Mouse (Mus musculus) inflammation-experienced regulatory T-cells (primary cell): ENCODE data around the gene Mbd4. TPM values are rescaled to one million over a fixed set of nuclear protein-coding genes. Genes with fewer than 3 reads are reported as not detected.

ENCODE experiments used
- polyA plus RNA-seq, 2 experiments: library from polyadenylated mRNA; unstranded; fragments of 100-300 nt; shearing (Covaris generic); gene quantifications; one replicate each; pipeline ENCODE4 v1.2.1; 2017

The Mbd4 gene
- 10 to 100 TPM; 10.3 to 17.8 TPM for polyA plus RNA-seq

GRCm38 (mm10) chr6:115853091-115853813 lies at the start of gene Mbd4, which contains the start of gene Ift122:
Mbd4 (minus strand) TSS chr6:115853371.
Ift122 (plus strand) TSS chr6:115853470.

GRCm38 (mm10) chr6:115838161-115838597 lies 15.0 kb downstream of the Mbd4 start, which contains the start of gene Efcab12:
Efcab12 (minus strand) TSS chr6:115838412.

GRCm38 (mm10) chr6:115808488-115809231 lies 44.5 kb downstream of the Mbd4 start, which contains the start of gene Rpl32:
Rpl32 (minus strand) TSS chr6:115808747.

Other genes with a start within 250 kb of the Mbd4 start
- 100 to 1,000 TPM; 125 TPM for gene Raf1, start 176.7 kb downstream of the Mbd4 start, polyA plus RNA-seq
- not detected for gene Tmem40, start 91.0 kb downstream of the Mbd4 start, polyA plus RNA-seq
- gene Cand2, start 78.8 kb downstream of the Mbd4 start, polyA plus RNA-seq, result 1 to 10 TPM; 6.3 to 9.1 TPM
- 1,000 to 10,000 TPM; 2,497 to 2,767 TPM for gene Rpl32, start 44.6 kb downstream of the Mbd4 start, polyA plus RNA-seq
- gene Efcab12, start 15.0 kb downstream of the Mbd4 start, polyA plus RNA-seq, result 1 to 10 TPM in 1 of 2 experiments, under 1 TPM in 1; 0.36 to 1.1 TPM
- gene Ift122, start 99 bp upstream of the Mbd4 start, polyA plus RNA-seq, result 1 to 10 TPM; 3.7 to 5.5 TPM
- gene Rho, start 78.4 kb upstream of the Mbd4 start, polyA plus RNA-seq, result 1 to 10 TPM in 1 of 2 experiments, not detected in 1; 2.1 TPM
- 1 to 10 TPM in 1 of 2 experiments, under 1 TPM in 1; 0.40 to 1.8 TPM for gene H1foo, start 91.6 kb upstream of the Mbd4 start, polyA plus RNA-seq
- gene Plxnd1, start 141.6 kb upstream of the Mbd4 start, polyA plus RNA-seq, result 1 to 10 TPM in 1 of 2 experiments, under 1 TPM in 1; 0.94 to 4.7 TPM